Mouse (Mus musculus) lung, embryonic 16.5 days (tissue): ENCODE measurements around the gene Cdh8. TPM values are rescaled to one million over a fixed set of nuclear protein-coding genes. Genes with fewer than 3 reads are reported as not detected.

Experiments used
- ATAC-seq: fragments of 200-750 bp; cut with Nextera tagmentation; 2 replicates; pipeline ENCODE4 v1.8.0; 2017; ENCODE audit warnings: low read depth, mild to moderate bottlenecking, moderate library complexity
- H3K27ac ChIP-seq: fragments of 300-500 bp; sonication (generic); 2 replicates; pipeline ENCODE4 v1.5.1; 2014; ENCODE audit warnings: mild to moderate bottlenecking, control low read depth, low read length
- H3K27me3 ChIP-seq: fragments of 300-500 bp; sonication (generic); 2 replicates; pipeline ENCODE4 v1.6.1; 2014; ENCODE audit warnings: low read depth, low read length, mixed read lengths; ENCODE audit not compliant: control insufficient read depth, insufficient read depth
- H3K36me3 ChIP-seq: fragments of 300-500 bp; sonication (generic); 2 replicates; pipeline ENCODE4 v1.6.1; 2014; ENCODE audit warnings: low read length; ENCODE audit not compliant: control insufficient read depth, insufficient read depth
- H3K4me1 ChIP-seq: fragments of 300-500 bp; sonication (generic); replicated peaks from 2 replicates; pipeline ENCODE4 v1.6.1; 2014; ENCODE audit warnings: low read length, mixed read lengths; ENCODE audit not compliant: control insufficient read depth, insufficient read depth
- H3K4me2 ChIP-seq: fragments of 300-500 bp; sonication (generic); 2 replicates; pipeline ENCODE4 v1.6.1; 2014; ENCODE audit warnings: low read depth, low read length, control low read depth
- H3K4me3 ChIP-seq: fragments of 300-500 bp; sonication (generic); 2 replicates; pipeline ENCODE4 v1.5.1; 2014; ENCODE audit warnings: mild to moderate bottlenecking, low read length, control low read depth
- H3K9ac ChIP-seq: fragments of 300-500 bp; sonication (generic); 2 replicates; pipeline ENCODE4 v1.6.1; 2014; ENCODE audit warnings: low read length, control low read depth
- H3K9me3 ChIP-seq: fragments of 300-500 bp; sonication (generic); 2 replicates; pipeline ENCODE4 v1.6.1; 2016; ENCODE audit warnings: low read length; ENCODE audit not compliant: control insufficient read depth
- whole genome bisulfite sequencing: fragments of 180-500 bp; shearing (Covaris S2); extraction: QIAGEN DNeasy Blood & Tissue Kit; methylation state at CpG from one replicate; pipeline ENCODE4 v1.1.7; 2014; 5-methylcytosine and 5-hydroxymethylcytosine counted together
- polyA plus RNA-seq: library from polyadenylated mRNA; unstranded; fragments of >200 nt; fragmentation: Nextera tagmentation; extraction: Ambion mirVana; gene quantifications from 2 replicates; pipeline ENCODE4 v1.2.1, GENCODE M21; 2015

Gene Cdh8
- polyA plus RNA-seq, 1 experiment from 2014 or later, result 5.8 TPM

GRCm38 (mm10) chr8:99040423-99040822 lies 375.8 kb downstream of the Cdh8 start:
- ATAC-seq, result no peak
- H3K27me3 ChIP-seq, result no peaks in the 10 kb centered on the region

GRCm38 (mm10) chr8:99031060-99031459 lies 385.2 kb downstream of the Cdh8 start:
- no peak overlapping the region for H3K4me2 ChIP-seq
- no peak for ATAC-seq
- no peaks in the 10 kb centered on the region for H3K4me1 ChIP-seq
- 46% methylated on average over 4 of the region's 4 CpGs for WGBS
- H3K36me3 ChIP-seq, result no peaks in the 10 kb centered on the region
- H3K27ac ChIP-seq, result no peak overlapping the region
- H3K4me3 ChIP-seq, result no peak overlapping the region
- H3K9me3 ChIP-seq, result no peaks in the 10 kb centered on the region
- no peaks in the 10 kb centered on the region for H3K27me3 ChIP-seq
- H3K9ac ChIP-seq, result no peak overlapping the region

More at GRCm38 (mm10) chr8:99040423-99040822, 375.8 kb downstream of the Cdh8 start:
- H3K4me1 ChIP-seq, result no peaks in the 10 kb centered on the region
- no peak overlapping the region for H3K9ac ChIP-seq
- no peak overlapping the region for H3K4me3 ChIP-seq
- H3K36me3 ChIP-seq, result no peaks in the 10 kb centered on the region
- 94% methylated on average over 2 of the region's 2 CpGs for WGBS
- H3K4me2 ChIP-seq, result no peak overlapping the region
- H3K27ac ChIP-seq, result no peak overlapping the region
- H3K9me3 ChIP-seq, result no peaks in the 10 kb centered on the region
